15 mouse cellular contexts compared by ENCODE assay signal in genomic region chr10:59614141-59614540, GRCm38 (mm10). TPM values are rescaled to one million over a fixed set of nuclear protein-coding genes. Genes with fewer than 3 reads are reported as not detected.
DNase-seq lines count a peak whose midpoint lies in the region; ATAC-seq and TF ChIP-seq lines count a peak whose summit lies in the region.
"Had no signal": no experiment of that assay in that cellular context is flagged by ENCODE, and none has a peak within 500 bp of the region (broad histone marks: within the 10 kb centered on the region; RNA-seq: fewer than 3 reads in every experiment).

No protein-coding gene starts in this region.

- no peak overlapping the region for H3K9ac ChIP-seq in heart, embryonic 14.5 days (ENCODE audit: low read length)
- H3K9ac ChIP-seq in midbrain, embryonic 16.5 days (ENCODE audit: low read depth, low read length), result no peak overlapping the region
- no peak overlapping the region for H3K9ac ChIP-seq in midbrain, embryonic 11.5 days (ENCODE audit: low read length)
- H3K9ac ChIP-seq in stomach, postnatal 0 days (ENCODE audit: low read length), result no peak overlapping the region
- H3K9ac ChIP-seq: embryonic facial prominence, embryonic 15.5 days; heart, embryonic 12.5 days; lung, embryonic 15.5 days had no signal

- 85% methylated on average over 5 of the region's 5 CpGs for WGBS in heart, embryonic 14.5 days
- 75% methylated on average over 5 of the region's 5 CpGs for whole genome bisulfite sequencing in midbrain, embryonic 16.5 days
- 80% methylated on average over 5 of the region's 5 CpGs for WGBS in midbrain, embryonic 11.5 days
- WGBS in stomach, postnatal 0 days, result 87% methylated on average over 5 of the region's 5 CpGs

- DNase-seq in heart, adult 18-20 months, result no peak
- DNase-seq in midbrain, embryonic 11.5 days (ENCODE audit: low spot score, missing footprints), result no peak
- peak; percentile 43 to 70 for DNase-seq in cerebellum, postnatal 14 days
- no peak for DNase-seq in stomach, postnatal 0 days (ENCODE audit: low spot score)
- DNase-seq: adrenal gland, adult 2 months had no signal

- no peak for TF ChIP-seq EP300 in stomach, postnatal 0 days (optimal IDR thresholded peaks at IDR 0.05)

- H3K4me3 ChIP-seq in heart, embryonic 14.5 days (ENCODE audit: control insufficient read depth in 1 of 2, insufficient read depth in 1 of 2, low read depth in 1 of 2, low read length in 2 of 2), result no peak overlapping the region
- no peak overlapping the region for H3K4me3 ChIP-seq in midbrain, embryonic 16.5 days (ENCODE audit: low read depth, low read length)
- no peak overlapping the region for H3K4me3 ChIP-seq in midbrain, embryonic 11.5 days (ENCODE audit: low read depth, low read length)
- no peak overlapping the region for H3K4me3 ChIP-seq in stomach, postnatal 0 days (ENCODE audit: low read depth, low read length)
- H3K4me3 ChIP-seq: embryonic facial prominence, embryonic 15.5 days; lung, embryonic 15.5 days; midbrain, embryonic 10.5 days had no signal

- no peak overlapping the region for H3K27ac ChIP-seq in heart, embryonic 14.5 days (replicated peaks in 1 of 2; ENCODE audit: control insufficient read depth in 1 of 2, insufficient read depth in 1 of 2, low read depth in 2 of 2, low read length in 2 of 2)
- H3K27ac ChIP-seq in midbrain, embryonic 16.5 days (ENCODE audit: low read length), result no peak overlapping the region
- no peak overlapping the region for H3K27ac ChIP-seq in midbrain, embryonic 11.5 days (ENCODE audit: low read depth, low read length)
- H3K27ac ChIP-seq in stomach, postnatal 0 days (replicated peaks), result no peak overlapping the region
- H3K27ac ChIP-seq: embryonic facial prominence, embryonic 15.5 days; lung, embryonic 15.5 days; midbrain, embryonic 10.5 days had no signal

- H3K36me3 ChIP-seq in heart, embryonic 14.5 days (ENCODE audit: control insufficient read depth, insufficient read depth, low read length), result no peaks in the 10 kb centered on the region
- no peaks in the 10 kb centered on the region for H3K36me3 ChIP-seq in midbrain, embryonic 16.5 days (ENCODE audit: control insufficient read depth, insufficient read depth, low read length)
- no peaks in the 10 kb centered on the region for H3K36me3 ChIP-seq in midbrain, embryonic 11.5 days (ENCODE audit: control insufficient read depth, insufficient read depth, low read length)
- no peaks in the 10 kb centered on the region for H3K36me3 ChIP-seq in stomach, postnatal 0 days (ENCODE audit: control insufficient read depth, insufficient read depth, low read length)
- H3K36me3 ChIP-seq: embryonic facial prominence, embryonic 15.5 days; heart, embryonic 12.5 days; lung, embryonic 15.5 days; midbrain, embryonic 10.5 days had no signal

- 0 out of 2 replicates have a peak overlapping the region, but pooled peaks have one; percentile 10 for H3K4me2 ChIP-seq in heart, embryonic 14.5 days (ENCODE audit: low read length)
- H3K4me2 ChIP-seq in midbrain, embryonic 16.5 days (ENCODE audit: low read length), result peak overlapping the region; percentile 88
- no peak overlapping the region for H3K4me2 ChIP-seq in midbrain, embryonic 11.5 days
- peak overlapping the region; percentile 14; the same call in 1 of the 2 replicates for H3K4me2 ChIP-seq in stomach, postnatal 0 days (replicated peaks; ENCODE audit: low read depth)
- H3K4me2 ChIP-seq: embryonic facial prominence, embryonic 15.5 days; lung, embryonic 15.5 days had no signal

- H3K27me3 ChIP-seq in heart, embryonic 14.5 days (ENCODE audit: control insufficient read depth, insufficient read depth, low read length), result no peaks in the 10 kb centered on the region
- no peaks in the 10 kb centered on the region for H3K27me3 ChIP-seq in midbrain, embryonic 16.5 days (ENCODE audit: control insufficient read depth, insufficient read depth, low read depth, low read length)
- H3K27me3 ChIP-seq in midbrain, embryonic 11.5 days (ENCODE audit: control insufficient read depth, insufficient read depth, low read length), result no peaks in the 10 kb centered on the region
- H3K27me3 ChIP-seq in stomach, postnatal 0 days (ENCODE audit: control insufficient read depth, insufficient read depth, low read length), result no peaks in the 10 kb centered on the region
- H3K27me3 ChIP-seq: embryonic facial prominence, embryonic 15.5 days; heart, embryonic 12.5 days; lung, embryonic 15.5 days had no signal

- H3K4me1 ChIP-seq in heart, embryonic 14.5 days (ENCODE audit: control insufficient read depth in 2 of 2, insufficient read depth in 2 of 2, low read length in 2 of 2), result peaks cover 8 to 18% of the 10 kb centered on the region in 2 experiments
- H3K4me1 ChIP-seq in midbrain, embryonic 16.5 days (ENCODE audit: control insufficient read depth, insufficient read depth, low read length), result peaks cover 24% of the 10 kb centered on the region
- peaks cover 6% of the 10 kb centered on the region; the same call in 1 of the 2 replicates for H3K4me1 ChIP-seq in midbrain, embryonic 11.5 days (ENCODE audit: control insufficient read depth, insufficient read depth, low read length)
- H3K4me1 ChIP-seq in stomach, postnatal 0 days (replicated peaks; ENCODE audit: control insufficient read depth, insufficient read depth), result no peaks in the 10 kb centered on the region; the same call in 1 of the 2 replicates

- H3K9me3 ChIP-seq in heart, embryonic 14.5 days (ENCODE audit: control insufficient read depth, low read length), result no peaks in the 10 kb centered on the region
- no peaks in the 10 kb centered on the region for H3K9me3 ChIP-seq in midbrain, embryonic 16.5 days (replicated peaks; ENCODE audit: control insufficient read depth, low read length, poor library complexity, severe bottlenecking)
- no peaks in the 10 kb centered on the region for H3K9me3 ChIP-seq in midbrain, embryonic 11.5 days (ENCODE audit: control insufficient read depth, low read length)
- no peaks in the 10 kb centered on the region for H3K9me3 ChIP-seq in stomach, postnatal 0 days (ENCODE audit: control insufficient read depth, low read length)
- H3K9me3 ChIP-seq: embryonic facial prominence, embryonic 15.5 days; heart, embryonic 12.5 days; lung, embryonic 15.5 days; midbrain, embryonic 10.5 days had no signal

- TF ChIP-seq CTCF in stomach, postnatal 0 days (IDR thresholded peaks at IDR 0.05; ENCODE audit: low read depth), result no peak

- ATAC-seq in heart, embryonic 14.5 days (ENCODE audit: insufficient number of reproducible peaks, insufficient read depth, low FRiP score, low read depth), result no peak
- no peak for ATAC-seq in midbrain, embryonic 16.5 days
- no peak for ATAC-seq in midbrain, embryonic 11.5 days (ENCODE audit: low FRiP score)
- no peak for ATAC-seq in stomach, postnatal 0 days (ENCODE audit: low FRiP score, low TSS enrichment)
- ATAC-seq in erythroblast, adult 5-6 weeks (replicated peaks; ENCODE audit: low FRiP score, poor library complexity, severe bottlenecking), result no peak
- ATAC-seq: inflammation-experienced regulatory T-cells, adult 6 months had no signal

RNA-seq across cellular contexts. Expression of gene Gm10322, which starts 1.7 kb away (rescaled TPM):
- polyA plus RNA-seq in heart, embryonic 14.5 days (2014; fragmentation: Nextera tagmentation; extraction: Ambion mirVana), result not detected in 2 replicates
- not detected for total RNA-seq in heart, adult 18-20 months (2021)
- not detected in 2 replicates for polyA plus RNA-seq in midbrain, embryonic 16.5 days (2015; fragmentation: Nextera tagmentation; extraction: Ambion mirVana)
- not detected in 2 replicates for polyA plus RNA-seq in midbrain, embryonic 11.5 days (2014; fragmentation: Nextera tagmentation; extraction: Ambion mirVana)
- 0.38 TPM in 1 of 2 replicates, not detected in the other for polyA plus RNA-seq in stomach, postnatal 0 days (2015; fragmentation: Nextera tagmentation; extraction: Ambion mirVana)
- total RNA-seq in erythroblast, adult 5-6 weeks (2015; ENCODE audit: low replicate concordance), result not detected in 2 replicates
- total RNA-seq in erythroblast, adult 5-6 weeks (2017; ENCODE audit: low replicate concordance), result not detected in 2 replicates
- total RNA-seq: adrenal gland, adult 2 months; left cerebral cortex, postnatal 25 days; neutrophil, adult 5-6 weeks had no signal
- polyA plus RNA-seq: adrenal gland, adult 2 months; embryonic facial prominence, embryonic 15.5 days; heart, embryonic 12.5 days; inflammation-experienced regulatory T-cells, adult 6 months; lung, embryonic 15.5 days; midbrain, embryonic 10.5 days had no signal

RNA-seq across cellular contexts. Expression of gene Mcu, which starts 2.4 kb away (rescaled TPM):
- polyA plus RNA-seq in heart, embryonic 14.5 days (2014; fragmentation: Nextera tagmentation; extraction: Ambion mirVana), result 28.1 and 28.8 TPM in 2 replicates
- 10 to 100 TPM; 21.3 to 22.6 TPM for total RNA-seq in heart, adult 18-20 months (2021)
- polyA plus RNA-seq in midbrain, embryonic 16.5 days (2015; fragmentation: Nextera tagmentation; extraction: Ambion mirVana), result 28.5 and 36.4 TPM in 2 replicates
- polyA plus RNA-seq in midbrain, embryonic 11.5 days (2014; fragmentation: Nextera tagmentation; extraction: Ambion mirVana), result 17.7 and 18.4 TPM in 2 replicates
- polyA plus RNA-seq in stomach, postnatal 0 days (2015; fragmentation: Nextera tagmentation; extraction: Ambion mirVana), result 56.9 and 57.2 TPM in 2 replicates
- total RNA-seq in erythroblast, adult 5-6 weeks (2015; ENCODE audit: low replicate concordance), result 10.0 and 19.2 TPM in 2 replicates
- total RNA-seq in erythroblast, adult 5-6 weeks (2017; ENCODE audit: low replicate concordance), result 9.2 and 16.2 TPM in 2 replicates

Comparison
In these comparisons a context has a peak if more than half of its experiments do, and no peak if none do; other contexts are left out.
1. DNase-seq: peak in cerebellum, postnatal 14 days (2 of 2); none in heart, adult 18-20 months (0 of 2), midbrain, embryonic 11.5 days (single experiment) and stomach, postnatal 0 days (single experiment).